Mouse (Mus musculus): ENCODE measurements around the gene Idi2.
"Not testable (repeated sequence)": the region's sequence is repeated elsewhere in the genome, so short reads cannot be mapped to it uniquely, and the experiment has no call there.

Gene Idi2

GRCm38 (mm10) chr13:8997221-8997620, 44.6 kb downstream of the Idi2 start:
- not testable (repeated sequence) for DNase-seq (ENCODE audit: low spot score in 2 of 2)

GRCm38 (mm10) chr13:8999464-8999863, 46.8 kb downstream of the Idi2 start:
- DNase-seq (ENCODE audit: low spot score in 2 of 2): no peak

DNA sequence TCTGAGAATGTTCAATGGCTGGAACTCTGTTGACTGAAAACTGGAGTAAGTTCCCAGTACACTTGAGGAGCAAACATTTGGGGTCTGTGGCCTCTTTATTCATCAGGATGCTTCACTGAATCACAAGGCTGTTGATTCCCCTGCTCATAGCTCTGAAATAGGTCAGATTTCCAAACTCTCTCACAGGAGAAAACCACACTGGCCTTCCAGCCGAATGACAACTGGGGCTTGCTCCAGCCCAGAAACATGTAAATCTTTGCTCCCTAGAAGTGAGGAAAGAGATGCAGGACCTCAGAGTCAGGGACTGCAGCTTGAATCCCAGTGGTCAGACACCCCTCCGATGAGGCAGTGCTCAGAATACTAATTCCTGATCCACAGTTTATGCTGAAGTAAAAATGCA, 50.6 kb downstream of the Idi2 start:
- DNase-seq (ENCODE audit: low spot score in 2 of 2): no peak
